Mouse (Mus musculus) heart, adult 8-10 months (tissue): ENCODE results near the gene Cd86. TPM values are rescaled to one million over a fixed set of nuclear protein-coding genes. Genes with fewer than 3 reads are reported as not detected.
A peak's percentile ranks its signal among the peaks of the same experiment; 100 is the strongest.

ENCODE experiments used
- DNase-seq: peaks from one replicate; pipeline ENCODE4 v3.0.0; 2022; ENCODE audit warnings: low spot score
- total RNA-seq, 4 experiments: library from RNA; stranded (reverse); gene quantifications; 2 replicates each; pipeline ENCODE4 v1.2.4; 2022

Cd86 gene
- total RNA-seq, result 1 to 10 TPM in 2 of 4 experiments, under 1 TPM in 2; 0.47 to 1.3 (median 0.97) TPM

DNA sequence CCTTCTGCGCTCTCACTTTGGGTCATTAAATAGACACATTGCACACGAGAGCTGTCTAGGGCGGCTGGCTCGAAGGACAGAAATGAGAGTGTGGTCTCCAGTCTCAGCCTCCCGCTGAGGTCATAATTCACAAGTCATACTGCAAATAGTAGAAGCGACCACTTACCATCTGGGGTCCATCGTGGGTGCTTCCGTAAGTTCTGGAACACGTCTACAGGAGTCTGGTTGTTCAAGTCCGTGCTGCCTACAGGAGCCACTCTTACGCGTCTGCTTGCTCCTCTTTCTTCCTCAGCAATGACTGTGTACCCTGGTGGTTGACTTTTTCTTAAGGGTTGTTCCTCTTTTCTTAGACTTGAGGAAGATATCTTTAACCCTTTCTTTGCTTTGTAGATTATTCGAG is at the start of gene Cd86:
TSS of gene Cd86 (minus strand) at position 300 of the 400 bp plus-strand sequence.
- peak; percentile 21 for DNase-seq

DNA sequence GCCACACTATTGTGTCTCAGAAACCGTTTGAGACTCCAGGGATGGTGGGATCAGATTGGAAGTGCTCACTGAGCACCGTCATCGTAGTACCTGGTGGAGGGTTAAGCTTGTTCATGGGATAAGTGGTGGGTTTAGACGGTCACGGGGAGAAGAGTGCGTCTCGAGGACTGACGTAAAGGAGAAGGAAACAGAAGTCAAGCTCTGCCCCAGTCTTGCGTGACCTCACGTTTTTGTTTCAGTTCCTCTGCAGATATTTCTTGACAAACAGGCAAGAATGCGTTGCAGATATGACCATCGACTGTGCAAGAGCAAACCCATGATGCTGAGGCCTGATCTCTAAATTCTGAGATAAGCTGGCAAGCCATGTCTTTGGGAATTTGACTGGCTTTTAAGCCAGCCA is 45.9 kb upstream of the Cd86 start:
- DNase-seq, result peak; percentile 34

GRCm38 (mm10) chr16:36710794-36711193 is 44.9 kb upstream of the Cd86 start:
- DNase-seq, result no peak

DNA sequence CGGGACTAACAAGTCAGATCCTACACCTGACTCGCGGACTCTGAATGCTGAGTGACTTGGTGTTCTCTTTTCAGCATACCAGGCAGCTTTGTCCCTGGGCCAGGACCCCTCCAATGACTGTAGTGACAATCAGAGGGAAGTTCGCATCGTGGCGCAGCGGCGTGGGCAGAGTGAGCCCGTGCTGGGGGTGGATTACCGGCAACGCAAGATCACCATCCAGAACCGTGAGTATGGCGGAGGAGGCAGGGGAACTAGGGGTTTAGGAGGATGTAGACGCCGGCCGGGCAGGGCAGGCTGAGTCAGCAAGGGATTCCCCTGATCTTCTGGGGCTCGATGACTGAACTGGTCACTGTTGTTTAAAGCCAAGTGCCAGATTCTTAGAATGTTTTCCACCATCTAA is 43.5 kb upstream of the Cd86 start:
- peak; percentile 6 for DNase-seq

DNA sequence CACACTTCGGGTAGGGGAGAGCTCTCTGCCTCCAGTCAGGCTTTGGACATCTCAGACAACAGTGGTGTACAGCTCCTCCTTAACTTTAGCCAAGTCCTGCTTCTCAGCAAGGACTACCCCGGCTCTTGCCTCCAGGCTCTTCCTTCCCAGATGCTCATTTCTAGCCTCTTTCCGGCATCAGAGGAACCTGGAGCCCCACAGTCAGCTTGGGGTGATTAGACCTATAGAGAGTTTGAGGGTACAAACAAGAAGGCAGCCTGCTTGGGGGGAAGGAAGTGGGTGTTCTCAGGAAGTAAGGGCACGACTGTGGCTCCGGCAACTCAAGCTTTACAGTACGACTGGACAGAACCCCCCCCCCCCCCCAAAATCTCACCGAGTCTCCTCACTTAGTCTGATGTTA is 42.9 kb upstream of the Cd86 start:
- no peak for DNase-seq

- no peak for DNase-seq
These were observed 42.0 kb upstream of the Cd86 start for GRCm38 (mm10) chr16:36707702-36708423.

- DNase-seq, result no peak
These were observed 34.6 kb upstream of the Cd86 start for GRCm38 (mm10) chr16:36700484-36700883.

DNA sequence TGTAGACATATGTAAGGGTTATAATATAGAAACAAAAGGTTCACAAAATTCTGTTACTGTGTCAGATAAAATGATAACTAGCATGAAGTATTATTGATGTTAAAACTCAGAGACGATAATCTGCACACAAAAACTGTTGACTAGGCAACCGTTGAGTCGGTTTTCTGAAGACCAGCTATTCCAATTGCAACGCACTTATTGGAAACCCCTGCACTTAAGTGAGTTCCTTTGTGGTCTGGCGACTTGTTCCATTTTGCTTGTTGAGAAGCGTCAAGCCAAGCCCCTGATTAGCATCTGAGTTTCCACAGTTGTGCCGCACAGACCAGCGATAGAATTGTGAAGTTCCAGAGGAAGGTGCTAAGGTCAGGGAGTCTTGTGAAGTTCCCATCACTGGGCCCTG is 31.4 kb upstream of the Cd86 start:
- DNase-seq, result no peak

- no peak for DNase-seq
These were observed 29.0 kb upstream of the Cd86 start for GRCm38 (mm10) chr16:36694798-36695290.

GRCm38 (mm10) chr16:36693818-36694413 is 28.0 kb upstream of the Cd86 start, which contains the start of gene Ildr1:
TSS of gene Ildr1 (plus strand) at chr16:36693978.
- no peak for DNase-seq

DNA sequence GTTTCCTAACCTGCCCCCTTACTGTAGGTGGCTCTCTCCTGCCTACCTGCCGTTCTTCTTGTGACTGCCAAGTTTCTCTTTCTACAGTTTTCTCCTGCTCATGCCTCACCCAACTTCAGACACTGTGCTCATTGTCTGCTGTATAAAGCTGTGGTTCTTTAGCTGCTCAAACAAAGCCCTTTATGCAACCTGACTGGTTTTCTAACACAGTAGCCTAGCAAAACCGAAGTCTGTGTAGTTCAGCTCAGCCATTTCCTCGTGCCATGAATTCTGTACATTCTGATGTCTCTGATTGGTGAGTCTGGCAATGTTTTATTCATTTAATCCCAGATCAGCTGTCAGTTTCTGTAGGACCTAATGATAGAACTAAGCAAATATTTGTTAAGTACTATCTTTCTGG is 25.6 kb upstream of the Cd86 start:
- DNase-seq, result no peak

GRCm38 (mm10) chr16:36688076-36688475 is 22.2 kb upstream of the Cd86 start:
- no peak for DNase-seq

DNA sequence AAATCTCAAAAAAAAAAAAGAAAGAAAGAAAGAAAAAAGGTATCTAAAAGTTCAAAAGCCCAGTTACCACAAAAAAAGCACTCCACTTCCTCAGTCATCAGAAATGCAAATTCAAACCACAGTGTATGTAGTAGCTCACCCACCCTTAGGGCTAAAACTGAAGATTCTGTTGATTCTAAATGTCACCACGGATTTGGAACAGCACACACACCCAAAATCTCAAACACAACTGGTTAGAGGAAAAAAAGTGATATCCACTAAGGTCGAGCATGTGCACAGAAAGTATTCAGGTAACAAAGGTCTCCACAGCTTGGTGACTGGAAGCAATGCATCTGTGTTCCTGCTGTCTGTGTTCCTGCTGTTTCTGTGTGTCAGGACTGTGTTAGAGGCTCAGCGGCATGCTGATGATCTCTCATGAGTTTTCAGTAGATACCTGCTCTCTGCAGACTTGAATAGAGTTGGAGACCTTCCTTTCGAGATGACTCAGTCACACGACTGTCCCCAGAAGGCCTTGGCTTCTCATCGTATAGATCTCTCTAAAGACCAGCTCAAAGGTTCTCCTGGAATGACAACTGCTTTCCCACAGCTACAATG is 18.5 kb upstream of the Cd86 start:
- no peak for DNase-seq

DNA sequence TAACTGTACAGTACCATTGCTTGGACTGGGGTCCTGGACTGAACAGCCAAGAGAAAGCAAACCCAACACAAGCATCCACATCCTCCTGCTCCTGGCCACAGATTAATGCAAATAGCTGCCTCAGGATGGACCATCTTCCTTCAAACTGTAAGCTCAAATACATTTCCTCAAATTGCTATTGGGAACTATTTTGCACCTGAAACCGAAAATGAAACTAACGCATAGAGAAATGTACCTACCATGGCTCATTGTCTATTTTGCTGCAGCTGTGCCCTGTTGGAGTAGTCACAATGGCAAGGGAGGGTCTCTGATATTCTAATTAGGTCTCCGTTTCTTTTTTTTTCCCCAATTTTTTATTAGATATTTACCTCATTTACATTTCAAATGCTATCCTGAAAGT is 15.9 kb upstream of the Cd86 start:
- DNase-seq, result no peak

- DNase-seq, result no peak
These were observed 10.0 kb upstream of the Cd86 start for GRCm38 (mm10) chr16:36675902-36676301.

GRCm38 (mm10) chr16:36675304-36675703 is 9.4 kb upstream of the Cd86 start:
- no peak for DNase-seq

DNA sequence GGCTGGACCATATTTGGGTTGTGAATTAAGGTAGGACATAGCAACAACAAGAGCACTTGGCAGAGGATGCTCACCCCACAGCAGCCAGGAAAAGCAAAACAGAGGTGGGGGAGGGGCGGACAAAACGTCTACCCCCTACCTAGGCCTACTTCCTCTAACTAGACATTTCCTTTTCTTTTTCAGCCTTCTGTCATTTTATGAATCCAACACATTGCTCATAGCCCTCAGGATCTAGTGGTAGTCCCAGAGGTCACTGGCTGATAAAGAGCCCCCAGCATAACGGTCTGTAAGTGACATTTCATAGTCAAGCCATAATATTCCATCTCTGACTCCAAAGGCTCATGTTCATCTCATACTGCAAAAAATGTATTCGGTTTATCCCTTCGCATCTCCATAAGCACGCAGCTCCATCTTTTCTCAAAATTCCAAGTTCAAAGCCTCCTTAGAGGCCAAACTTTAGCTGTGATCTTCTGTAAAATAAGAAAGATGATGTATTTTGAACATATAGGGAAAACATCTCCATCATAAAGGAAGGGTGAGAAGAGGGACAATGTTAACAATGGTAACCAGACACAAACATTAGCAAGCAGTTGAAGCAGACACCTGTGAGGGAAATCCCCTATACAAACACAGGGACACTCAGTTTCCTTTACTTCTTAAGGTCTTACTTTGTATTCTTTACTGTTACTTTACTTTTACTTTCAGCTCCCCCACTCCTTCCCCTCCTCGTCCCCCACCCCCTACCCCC is 8.8 kb upstream of the Cd86 start:
- no peak for DNase-seq

DNA sequence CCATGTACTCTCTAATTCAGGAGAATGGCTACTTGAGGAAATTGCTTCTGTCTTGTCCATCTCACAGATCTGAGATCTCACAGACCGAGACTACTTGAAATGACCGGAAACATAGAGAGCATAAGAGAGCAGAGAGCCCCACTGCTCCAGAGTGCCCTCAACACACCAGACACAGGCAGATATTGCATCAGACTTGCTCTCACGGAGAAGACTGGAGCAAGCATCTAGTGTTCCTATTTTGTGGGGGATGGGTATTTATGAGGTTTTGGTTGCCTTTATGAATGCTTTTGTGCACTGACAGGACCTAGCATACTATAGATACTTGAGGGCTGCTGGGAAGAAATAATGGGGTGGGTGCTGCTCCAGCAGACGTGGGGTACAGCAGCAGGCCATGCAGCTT is 7.3 kb upstream of the Cd86 start:
- no peak for DNase-seq

DNA sequence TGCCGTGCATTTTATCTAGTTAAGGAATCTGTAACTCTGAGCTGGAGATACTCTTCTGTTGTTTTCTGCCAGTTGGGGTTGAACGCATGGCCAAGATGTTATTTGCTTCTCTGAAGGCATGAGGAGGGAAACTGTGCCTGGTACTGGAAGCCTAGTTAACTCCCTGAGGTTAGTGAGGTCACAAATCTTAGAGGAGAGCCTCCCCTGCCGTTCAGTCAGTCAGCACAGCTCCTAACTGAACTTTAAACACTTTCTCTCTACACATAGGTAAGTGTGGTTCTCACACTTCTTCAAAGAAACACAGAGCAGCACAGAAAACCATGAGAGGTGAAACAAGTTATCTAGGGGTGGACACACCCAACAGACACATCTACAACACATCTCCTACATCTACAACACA is 4.7 kb upstream of the Cd86 start:
- no peak for DNase-seq

DNA sequence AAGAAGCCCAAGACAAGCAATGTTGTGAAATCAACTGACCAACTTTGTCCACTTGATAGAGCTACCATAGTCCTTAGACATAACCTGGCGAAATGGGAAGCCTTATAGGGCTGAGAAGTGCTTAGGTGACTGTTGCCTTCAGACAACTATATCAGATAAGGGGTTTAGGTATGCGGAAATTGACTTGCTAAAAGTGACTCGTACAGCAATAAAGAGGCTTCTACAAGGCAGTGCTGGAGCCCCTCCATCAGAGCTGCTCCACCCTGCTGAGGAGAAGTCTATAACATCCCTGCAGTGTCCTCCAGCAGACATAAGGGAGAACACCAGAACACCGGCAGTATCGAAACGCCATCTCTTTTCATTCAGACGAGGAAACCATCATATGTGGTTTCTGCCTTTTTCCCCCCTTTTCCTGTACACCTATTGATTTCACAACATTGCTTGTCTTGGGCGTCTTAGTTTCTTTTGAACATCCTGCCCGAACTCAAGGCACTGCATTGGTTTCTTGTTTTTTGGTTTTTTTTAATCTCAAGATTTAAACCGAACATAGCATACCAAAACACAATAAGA is 652 bp upstream of the Cd86 start:
- DNase-seq, result no peak

DNA sequence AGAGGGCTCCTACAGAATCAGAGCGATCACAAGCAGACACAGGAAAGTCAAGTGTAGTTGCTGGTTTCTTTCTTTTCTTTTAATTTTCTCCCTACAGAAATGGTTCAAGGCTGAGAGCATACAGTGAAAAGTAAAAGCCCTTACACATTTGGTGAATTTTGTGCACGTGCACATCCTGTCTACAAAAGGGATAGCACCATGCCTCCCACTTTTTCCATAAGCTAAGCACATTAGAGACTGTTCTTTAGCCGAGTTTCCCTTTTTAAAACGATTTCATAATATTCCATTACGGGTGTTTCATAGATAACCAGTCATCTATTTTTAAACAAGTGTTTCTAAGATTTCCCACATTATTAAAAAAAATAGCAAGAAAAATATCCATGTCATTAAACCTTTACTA is 2.4 kb downstream of the Cd86 start:
- no peak for DNase-seq

- DNase-seq, result no peak
These were observed 4.6 kb downstream of the Cd86 start for GRCm38 (mm10) chr16:36661330-36661729.
